Comparison of ENCODE assay signal across 11 mouse cellular contexts in genomic region chr1:135644110-135644509, GRCm38 (mm10). TPM values are rescaled to one million over a fixed set of nuclear protein-coding genes. Genes with fewer than 3 reads are reported as not detected.
DNase-seq lines count a peak whose midpoint lies in the region; ATAC-seq lines count a peak whose summit lies in the region.
"Had no signal": no experiment of that assay in that cellular context is flagged by ENCODE, and none has a peak within 500 bp of the region (broad histone marks: within the 10 kb centered on the region; RNA-seq: fewer than 3 reads in every experiment).

No protein-coding gene starts in this region.

- no peaks in the 10 kb centered on the region for H3K27me3 ChIP-seq in embryonic facial prominence, embryonic 14.5 days (replicated peaks; ENCODE audit: control insufficient read depth, insufficient read depth, low read length)
- no peaks in the 10 kb centered on the region for H3K27me3 ChIP-seq in embryonic facial prominence, embryonic 10.5 days (replicated peaks; ENCODE audit: low read depth, poor library complexity, severe bottlenecking)
- H3K27me3 ChIP-seq: embryonic facial prominence, embryonic 12.5 days; liver, embryonic 13.5 days had no signal

- WGBS in embryonic facial prominence, embryonic 14.5 days = 80% methylated on average over 5 of the region's 5 CpGs
- 90% methylated on average over 5 of the region's 5 CpGs for WGBS in embryonic facial prominence, embryonic 10.5 days

- 0 out of 2 replicates have a peak, but pooled peaks cover 4% of the 10 kb centered on the region for H3K4me1 ChIP-seq in embryonic facial prominence, embryonic 14.5 days (ENCODE audit: control insufficient read depth, insufficient read depth, low read length)
- peaks cover 9% of the 10 kb centered on the region for H3K4me1 ChIP-seq in embryonic facial prominence, embryonic 10.5 days
- H3K4me1 ChIP-seq: embryonic facial prominence, embryonic 12.5 days; liver, embryonic 13.5 days had no signal

- no peaks in the 10 kb centered on the region for H3K9me3 ChIP-seq in embryonic facial prominence, embryonic 14.5 days (ENCODE audit: control insufficient read depth, low read length)
- H3K9me3 ChIP-seq in embryonic facial prominence, embryonic 10.5 days = no peaks in the 10 kb centered on the region
- H3K9me3 ChIP-seq: embryonic facial prominence, embryonic 12.5 days; liver, embryonic 13.5 days had no signal

- no peaks in the 10 kb centered on the region for H3K36me3 ChIP-seq in embryonic facial prominence, embryonic 14.5 days (ENCODE audit: control insufficient read depth, insufficient read depth, low read length)
- H3K36me3 ChIP-seq in embryonic facial prominence, embryonic 10.5 days (replicated peaks) = no peaks in the 10 kb centered on the region
- H3K36me3 ChIP-seq: embryonic facial prominence, embryonic 12.5 days; liver, embryonic 13.5 days had no signal

- no peak overlapping the region for H3K27ac ChIP-seq in embryonic facial prominence, embryonic 14.5 days (replicated peaks; ENCODE audit: low read depth, low read length)
- no peak overlapping the region for H3K27ac ChIP-seq in embryonic facial prominence, embryonic 10.5 days (replicated peaks)
- H3K27ac ChIP-seq: embryonic facial prominence, embryonic 12.5 days; liver, embryonic 13.5 days had no signal

- no peak overlapping the region for H3K4me2 ChIP-seq in embryonic facial prominence, embryonic 14.5 days (ENCODE audit: low read depth, low read length)
- H3K4me2 ChIP-seq: embryonic facial prominence, embryonic 12.5 days; liver, embryonic 13.5 days had no signal

- ATAC-seq in embryonic facial prominence, embryonic 14.5 days (ENCODE audit: low read depth) = no peak; the same call in 1 of the 2 replicates
- ATAC-seq: midbrain, embryonic 16.5 days had no signal

- H3K4me3 ChIP-seq in embryonic facial prominence, embryonic 14.5 days (ENCODE audit: low read depth, low read length) = no peak overlapping the region
- no peak overlapping the region for H3K4me3 ChIP-seq in embryonic facial prominence, embryonic 10.5 days
- H3K4me3 ChIP-seq: embryonic facial prominence, embryonic 12.5 days; liver, embryonic 13.5 days had no signal

- no peak overlapping the region for H3K9ac ChIP-seq in embryonic facial prominence, embryonic 14.5 days (ENCODE audit: low read depth, low read length)
- H3K9ac ChIP-seq: embryonic facial prominence, embryonic 12.5 days; liver, embryonic 13.5 days had no signal

- peak; percentile 30 for DNase-seq in embryonic facial prominence, embryonic 14.5 days (ENCODE audit: low spot score)
- DNase-seq in embryonic facial prominence, embryonic 10.5 days (ENCODE audit: low spot score) = no peak
- DNase-seq in kidney, postnatal 4 days = peak; percentile 57 to 61
- DNase-seq in kidney, adult 18-20 months = no peak
- peak; percentile 59 to 60 for DNase-seq in right cerebral cortex, postnatal 10 days (ENCODE audit: low spot score in 2 of 2)
- no peak for DNase-seq in right cerebral cortex, postnatal 25 days
- DNase-seq in lung, postnatal 4 days = peak; percentile 56 to 75
- DNase-seq in natural killer cell, adult 2 months (ENCODE audit: low spot score in 2 of 2) = no peak
- DNase-seq: liver, embryonic 13.5 days had no signal

RNA-seq across cellular contexts. Expression of gene Nav1, which starts 37.0 kb away (rescaled TPM):
- 16.7 and 18.0 TPM in 2 replicates for polyA plus RNA-seq in embryonic facial prominence, embryonic 14.5 days (2014; fragmentation: Nextera tagmentation; extraction: Ambion mirVana)
- 24.1 and 27.6 TPM in 2 replicates for polyA plus RNA-seq in embryonic facial prominence, embryonic 10.5 days (2016; fragmentation: Nextera tagmentation; extraction: Ambion mirVana)

Comparison
In these comparisons a context has a peak if more than half of its experiments do, and no peak if none do; other contexts are left out.
1. DNase-seq: peak in embryonic facial prominence, embryonic 14.5 days (single experiment), kidney, postnatal 4 days (2 of 2), right cerebral cortex, postnatal 10 days (2 of 2) and lung, postnatal 4 days (2 of 2); none in embryonic facial prominence, embryonic 10.5 days (single experiment), kidney, adult 18-20 months (single experiment), right cerebral cortex, postnatal 25 days (single experiment) and natural killer cell, adult 2 months (0 of 2).